Mouse (Mus musculus) heart, embryonic 16.5 days (tissue): Measurements from ENCODE around the gene B4galnt2. TPM values are rescaled to one million over a fixed set of nuclear protein-coding genes. Genes with fewer than 3 reads are reported as not detected.
A peak's percentile ranks its signal among the peaks of the same experiment; 100 is the strongest.
"Not testable (repeated sequence)": the region's sequence is repeated elsewhere in the genome, so short reads cannot be mapped to it uniquely, and the experiment has no call there.

Experiments
- ATAC-seq: fragments of 200-750 bp; cut with Nextera tagmentation; replicated peaks from 2 replicates; pipeline ENCODE4 v1.8.0; 2017; ENCODE audit warnings: moderate number of reproducible peaks; ENCODE audit not compliant: insufficient read depth, low FRiP score; ENCODE audit errors: extremely low read depth
- H3K27ac ChIP-seq: fragments of 300-500 bp; sonication (generic); 2 replicates; pipeline ENCODE4 v1.5.1; 2014; ENCODE audit warnings: mild to moderate bottlenecking, low read length, control low read depth, moderate library complexity
- H3K27me3 ChIP-seq: fragments of 300-500 bp; sonication (generic); 2 replicates; pipeline ENCODE4 v1.6.1; 2014; ENCODE audit warnings: low read length, mixed read lengths; ENCODE audit not compliant: control insufficient read depth, insufficient read depth
- H3K36me3 ChIP-seq: fragments of 300-500 bp; sonication (generic); 2 replicates; pipeline ENCODE4 v1.6.1; 2014; ENCODE audit not compliant: control insufficient read depth, insufficient read depth
- H3K4me1 ChIP-seq: fragments of 300-500 bp; sonication (generic); 2 replicates; pipeline ENCODE4 v1.6.1; 2014; ENCODE audit warnings: low read length, mixed read lengths; ENCODE audit not compliant: control insufficient read depth, insufficient read depth
- H3K4me2 ChIP-seq: fragments of 300-500 bp; sonication (generic); 2 replicates; pipeline ENCODE4 v1.6.1; 2014; ENCODE audit warnings: low read depth, mild to moderate bottlenecking, control low read depth, low read length
- H3K4me3 ChIP-seq: fragments of 300-500 bp; sonication (generic); 2 replicates; pipeline ENCODE4 v1.5.1; 2014; ENCODE audit warnings: mild to moderate bottlenecking, control low read depth, low read length
- H3K9ac ChIP-seq: fragments of 300-500 bp; sonication (generic); 2 replicates; pipeline ENCODE4 v1.6.1; 2014; ENCODE audit warnings: low read length, control low read depth
- H3K9me3 ChIP-seq: fragments of 300-500 bp; sonication (generic); replicated peaks from 2 replicates; pipeline ENCODE4 v1.6.1; 2016; ENCODE audit warnings: low read length; ENCODE audit not compliant: control insufficient read depth
- WGBS: fragments of 180-500 bp; shearing (Covaris S2); extraction: QIAGEN DNeasy Blood & Tissue Kit; methylation state at CpG from one replicate; pipeline ENCODE4 v1.1.7; 2014; 5-methylcytosine and 5-hydroxymethylcytosine counted together
- polyA plus RNA-seq: library from polyadenylated mRNA; unstranded; fragments of >200 nt; fragmentation: Nextera tagmentation; extraction: Ambion mirVana; gene quantifications from 2 replicates; pipeline ENCODE4 v1.2.1, GENCODE M21; 2015

B4galnt2 gene
- polyA plus RNA-seq, 1 experiment from 2014 or later, result 1.1 TPM

DNA sequence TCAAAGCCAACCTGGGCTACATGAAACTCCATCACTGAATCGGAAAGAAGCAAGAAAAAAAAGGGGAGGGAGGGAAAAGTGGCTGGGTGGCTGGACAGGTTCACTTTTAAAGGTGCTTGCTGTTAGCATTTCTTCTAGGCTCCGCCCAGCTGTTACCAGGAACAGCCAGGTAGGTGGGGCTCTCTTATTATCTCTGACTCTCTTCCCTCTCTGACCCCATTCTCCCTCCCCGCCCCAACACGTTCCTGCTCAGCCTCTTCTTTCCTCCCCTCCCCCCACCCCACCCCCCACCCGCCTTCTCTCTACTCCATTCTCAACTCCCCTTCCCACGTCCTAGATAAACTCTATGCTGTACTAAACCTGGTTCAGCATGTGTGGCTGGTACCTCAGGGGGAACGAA is 3.1 kb downstream of the B4galnt2 start:
- Histone ChIP-seq H3K4me1 (peaks cover 16% of the 10 kb centered on the region), H3K4me2 (no peak overlapping the region), H3K9me3 (no peaks in the 10 kb centered on the region), H3K9ac (no peak overlapping the region), H3K27me3 (peaks cover 36% of the 10 kb centered on the region), H3K27ac (no peak overlapping the region), H3K4me3 (no peak overlapping the region), H3K36me3 (no peaks in the 10 kb centered on the region)
- no peak for ATAC-seq
- WGBS, result 17% methylated on average over 7 of the region's 7 CpGs

DNA sequence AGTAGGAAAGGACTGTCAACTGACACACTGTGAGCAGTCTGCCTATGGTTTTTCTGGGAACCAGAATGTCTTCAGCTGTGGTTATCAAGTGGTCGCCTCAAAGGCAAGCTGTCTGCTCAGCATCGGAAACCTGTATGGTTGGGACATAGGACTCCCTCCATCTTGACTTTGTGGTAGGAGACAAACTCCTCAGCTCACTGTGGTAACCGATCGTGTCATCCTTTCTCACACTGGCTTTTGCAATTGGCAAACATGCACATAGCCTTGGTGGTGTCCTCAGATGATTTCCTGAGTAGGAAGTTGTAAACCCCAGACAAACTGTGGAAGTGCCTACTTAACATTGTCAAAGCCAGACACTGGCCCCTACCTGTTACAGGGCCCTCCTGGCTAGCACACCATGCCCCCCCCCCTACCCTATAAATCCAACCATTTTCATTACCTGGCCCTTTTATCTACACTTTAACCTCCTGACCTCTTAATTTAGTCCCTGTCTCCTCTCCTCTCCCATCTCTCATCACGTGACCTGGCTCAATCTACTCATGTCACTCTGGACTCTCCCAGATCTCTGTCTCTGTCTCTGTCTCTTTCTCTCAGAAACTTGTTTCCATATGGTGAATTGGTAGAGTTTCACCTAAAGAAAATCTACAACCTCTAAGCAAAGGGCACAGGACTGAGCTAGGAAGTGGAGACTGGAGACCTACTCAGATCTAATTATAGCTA is 6.7 kb downstream of the B4galnt2 start:
- no peak overlapping the region for H3K4me2 ChIP-seq
- H3K36me3 ChIP-seq, result no peaks in the 10 kb centered on the region
- H3K27ac ChIP-seq, result no peak overlapping the region; the same call in 1 of the 2 replicates
- 77% methylated on average over 5 of the region's 5 CpGs for WGBS
- no peak overlapping the region for H3K4me3 ChIP-seq
- peaks cover 8% of the 10 kb centered on the region for H3K27me3 ChIP-seq
- H3K9me3 ChIP-seq, result no peaks in the 10 kb centered on the region
- no peaks in the 10 kb centered on the region for H3K4me1 ChIP-seq
- no peak for ATAC-seq
- no peak overlapping the region for H3K9ac ChIP-seq

GRCm38 (mm10) chr11:95904290-95904689 is 10.4 kb downstream of the B4galnt2 start:
- WGBS, result 64% methylated on average over 2 of the region's 2 CpGs
- Histone ChIP-seq H3K9ac (no peak overlapping the region), H3K9me3 (no peaks in the 10 kb centered on the region), H3K27me3 (no peaks in the 10 kb centered on the region), H3K4me1 (no peaks in the 10 kb centered on the region), H3K27ac (no peak overlapping the region), H3K36me3 (no peaks in the 10 kb centered on the region), H3K4me2 (no peak overlapping the region), H3K4me3 (no peak overlapping the region)
- ATAC-seq, result no peak

DNA sequence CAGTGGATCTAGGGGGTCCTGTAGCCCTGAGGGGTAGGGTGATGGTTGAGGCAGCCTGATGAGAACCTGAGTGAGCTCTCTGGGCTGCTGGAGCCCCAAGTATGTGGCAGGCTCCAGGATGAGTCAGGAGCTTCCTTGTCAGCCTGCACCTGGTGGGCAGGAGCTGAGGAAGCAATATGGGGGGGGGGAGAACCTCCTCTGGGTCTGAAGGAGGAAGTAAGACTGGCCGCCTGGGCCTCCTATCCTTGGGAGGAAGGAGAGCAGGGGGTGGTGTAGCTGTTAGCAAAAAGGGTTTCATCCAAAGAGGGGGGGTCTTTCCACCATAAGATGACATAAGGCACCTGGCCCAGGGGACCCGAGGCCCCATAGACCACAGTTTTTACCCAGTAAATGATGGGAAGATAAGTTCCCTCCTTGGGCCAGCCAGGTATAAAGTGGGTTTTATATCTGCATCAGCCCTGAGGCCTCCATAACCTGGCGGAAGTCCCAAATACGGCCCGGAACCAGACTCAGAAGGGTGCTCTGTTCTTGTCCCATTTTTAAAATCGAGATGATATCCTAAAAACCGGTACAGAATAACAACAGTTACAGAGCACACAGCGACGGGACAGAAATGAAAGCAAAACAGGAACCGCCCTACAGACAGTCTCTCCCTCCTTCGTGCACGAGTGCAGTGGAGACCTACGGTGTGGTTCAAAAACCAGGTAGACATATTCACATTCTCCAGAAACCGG is 18.1 kb downstream of the B4galnt2 start:
- ATAC-seq, result no peak
- Histone ChIP-seq H3K36me3 (no peaks in the 10 kb centered on the region), H3K27me3 (no peaks in the 10 kb centered on the region), H3K9me3 (no peaks in the 10 kb centered on the region), H3K4me3 (no peak overlapping the region), H3K9ac (no peak overlapping the region), H3K4me2 (peak overlapping the region; percentile 22), H3K4me1 (no peaks in the 10 kb centered on the region), H3K27ac (no peak overlapping the region)
- WGBS, result 67% methylated on average over 14 of the region's 14 CpGs

GRCm38 (mm10) chr11:95890462-95891051 is 24.1 kb downstream of the B4galnt2 start:
- Histone ChIP-seq H3K4me3 (no peak overlapping the region), H3K27ac (no peak overlapping the region), H3K27me3 (no peaks in the 10 kb centered on the region), H3K9ac (no peak overlapping the region), H3K9me3 (peaks cover 11% of the 10 kb centered on the region), H3K4me2 (no peak overlapping the region), H3K4me1 (no peaks in the 10 kb centered on the region), H3K36me3 (no peaks in the 10 kb centered on the region)
- 66% methylated on average over 2 of the region's 2 CpGs for WGBS
- no peak for ATAC-seq

DNA sequence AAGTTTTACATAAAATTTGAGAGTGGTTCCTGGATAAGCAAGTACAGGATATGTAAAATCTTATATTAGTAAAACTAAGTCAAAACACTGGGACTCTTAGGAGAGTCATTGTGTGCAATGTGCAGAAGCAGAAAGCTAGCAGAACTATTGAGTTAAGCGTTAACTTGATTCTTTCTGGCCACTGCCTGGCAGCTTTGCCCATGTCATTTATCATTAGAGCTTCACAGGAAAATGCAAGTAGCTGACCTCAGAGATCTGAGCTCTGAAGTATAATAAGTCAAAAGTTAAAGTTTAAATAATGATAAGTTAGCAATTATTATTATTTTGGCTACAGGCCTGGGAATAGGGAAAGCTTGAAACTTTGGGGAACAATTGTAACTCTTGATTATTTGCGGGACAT is 34.8 kb downstream of the B4galnt2 start:
- not testable (repeated sequence) for ATAC-seq

GRCm38 (mm10) chr11:95876296-95876695 is 38.4 kb downstream of the B4galnt2 start:
- Histone ChIP-seq H3K36me3 (no peaks in the 10 kb centered on the region), H3K27ac (no peak overlapping the region), H3K9ac (no peak overlapping the region), H3K4me3 (no peak overlapping the region), H3K4me1 (no peaks in the 10 kb centered on the region), H3K9me3 (no peaks in the 10 kb centered on the region), H3K4me2 (no peak overlapping the region), H3K27me3 (no peaks in the 10 kb centered on the region)
- ATAC-seq, result no peak
- WGBS, result 22% methylated on average over 7 of the region's 7 CpGs

More for the DNA sequence above, 34.8 kb downstream of the B4galnt2 start:
- not testable (repeated sequence) for H3K27me3 ChIP-seq, H3K27ac ChIP-seq, H3K36me3 ChIP-seq, H3K9me3 ChIP-seq, H3K4me1 ChIP-seq, H3K4me3 ChIP-seq, H3K9ac ChIP-seq, H3K4me2 ChIP-seq
- 79% methylated on average over 2 of the region's 2 CpGs for WGBS

GRCm38 (mm10) chr11:95875804-95876203 is 38.9 kb downstream of the B4galnt2 start:
- H3K4me2 ChIP-seq, result no peak overlapping the region
- H3K9me3 ChIP-seq, result no peaks in the 10 kb centered on the region
- 31% methylated on average over 9 of the region's 9 CpGs for WGBS
- H3K4me3 ChIP-seq, result no peak overlapping the region
- H3K36me3 ChIP-seq, result no peaks in the 10 kb centered on the region
- no peak overlapping the region for H3K27ac ChIP-seq
- ATAC-seq, result no peak
- no peak overlapping the region for H3K9ac ChIP-seq
- H3K27me3 ChIP-seq, result no peaks in the 10 kb centered on the region
- H3K4me1 ChIP-seq, result no peaks in the 10 kb centered on the region

- H3K4me1 ChIP-seq, result no peaks in the 10 kb centered on the region
- H3K27me3 ChIP-seq, result no peaks in the 10 kb centered on the region
- H3K4me3 ChIP-seq, result no peak overlapping the region
- no peak overlapping the region for H3K27ac ChIP-seq
- H3K36me3 ChIP-seq, result no peaks in the 10 kb centered on the region
- H3K4me2 ChIP-seq, result no peak overlapping the region
- H3K9me3 ChIP-seq, result no peaks in the 10 kb centered on the region
- H3K9ac ChIP-seq, result no peak overlapping the region
- 60% methylated on average over 6 of the region's 6 CpGs for WGBS
- ATAC-seq, result no peak
Measured at GRCm38 (mm10) chr11:95869918-95870470, 44.7 kb downstream of the B4galnt2 start.
